Mouse (Mus musculus) CH12.LX (cell line): ENCODE measurements around the gene Trim80.

Source experiments
- E2F4 ChIP-seq: IDR thresholded peaks from 2 replicates; pipeline ENCODE4 v1.6.1; 2011; ENCODE audit warnings: low read depth, low read length, improper control_type of control experiment; ENCODE audit not compliant: insufficient replicate concordance
- USF2 ChIP-seq: conservative IDR thresholded peaks from 2 replicates; pipeline ENCODE4 v1.6.1; 2011; ENCODE audit warnings: low read depth, low read length, improper control_type of control experiment

DNA sequence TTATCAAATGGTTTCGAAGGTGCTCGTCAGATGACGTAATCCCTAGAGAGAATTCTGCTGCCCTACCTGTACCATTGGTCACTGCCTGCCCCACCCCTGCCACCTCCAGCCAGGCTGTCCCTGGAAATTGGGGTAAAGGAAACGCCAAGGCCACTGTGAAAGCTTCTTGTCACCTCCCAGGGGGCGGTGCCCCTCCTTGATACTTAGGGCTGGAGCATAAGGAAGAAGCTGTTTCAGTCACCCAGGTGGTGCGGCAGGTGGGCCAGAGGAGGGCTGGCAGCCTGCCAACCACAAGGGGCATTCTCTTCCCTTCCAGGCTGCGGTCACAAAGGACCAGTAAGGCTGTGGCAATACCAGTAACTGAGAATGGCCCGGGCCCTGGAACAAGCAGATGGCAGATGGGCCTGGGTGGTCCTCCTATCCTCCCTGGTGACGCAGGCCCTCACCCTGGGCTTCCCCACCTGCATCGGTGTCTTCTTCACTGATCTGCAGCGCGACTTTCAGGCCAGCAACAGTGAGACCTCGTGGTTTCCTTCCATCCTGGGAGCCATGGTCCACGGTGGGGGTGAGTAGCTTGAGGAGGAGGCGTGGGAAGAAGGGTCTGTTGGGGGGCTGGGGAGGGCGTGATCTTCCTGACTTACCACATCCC, 22.0 kb downstream of the Trim80 start, which contains the start of gene Slc16a5:
- no peak for TF ChIP-seq E2F4
- TF ChIP-seq USF2, result no peak
